Mouse (Mus musculus): Measurements from ENCODE around the gene Zfp319. TPM values are rescaled to one million over a fixed set of nuclear protein-coding genes. Genes with fewer than 3 reads are reported as not detected.

Gene Zfp319
- polyA plus RNA-seq, 1 experiment, result 7.4 TPM

DNA sequence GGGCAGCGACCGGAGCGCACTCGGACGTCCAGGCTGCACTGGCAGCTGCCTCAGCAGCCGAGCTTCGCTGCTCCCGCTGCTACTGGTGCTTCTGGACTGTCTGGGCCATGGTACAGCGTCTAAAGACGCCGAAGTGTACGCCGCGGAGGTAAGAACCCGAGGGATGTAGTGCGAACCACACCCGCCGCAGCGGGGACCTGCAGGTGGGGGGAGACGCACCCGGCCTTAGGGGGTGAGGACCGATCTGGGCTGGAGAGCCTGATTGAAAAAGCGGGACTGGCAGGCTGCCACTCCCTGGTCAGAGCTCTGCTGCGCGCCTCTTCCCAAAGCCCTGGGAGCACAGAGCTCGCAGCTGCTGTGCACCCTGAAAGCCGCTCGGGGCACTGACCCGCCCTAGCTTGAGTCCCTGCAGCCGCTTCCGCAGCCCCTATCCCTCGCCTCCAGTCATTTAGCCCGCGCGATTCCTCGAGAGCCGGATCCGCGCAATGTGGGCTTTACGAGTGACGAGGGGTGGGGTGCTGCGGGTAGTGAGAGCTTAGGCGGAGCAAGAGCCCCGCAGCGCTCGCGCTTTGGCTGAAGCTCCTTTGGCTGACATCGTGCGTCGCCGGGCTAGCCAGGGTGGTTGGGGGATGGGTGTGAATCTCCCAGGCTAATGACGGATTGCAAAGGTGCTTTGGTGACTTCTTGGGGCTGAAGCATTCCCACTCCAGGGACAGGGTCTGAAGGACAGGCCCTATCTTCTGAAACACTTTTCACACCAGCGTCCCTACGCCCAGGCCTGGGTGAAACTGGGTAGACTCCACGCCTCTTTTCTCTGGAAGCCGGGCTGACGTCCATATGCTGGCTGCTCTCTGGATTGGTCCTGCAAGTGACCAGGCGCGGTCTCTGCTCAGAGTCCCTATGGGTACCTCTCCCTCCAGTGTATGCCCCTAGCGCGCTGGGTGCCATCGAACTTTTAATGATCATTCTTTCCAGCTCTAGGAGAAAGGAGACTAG, 21.4 kb upstream of the Zfp319 start:
- peak overlapping the region; percentile 71 for H3K4me2 ChIP-seq (ENCODE audit: low read depth)
- H3ac ChIP-seq (ENCODE audit: control insufficient read depth, insufficient read length), result peak overlapping the region; percentile 55
- no peaks in the 10 kb centered on the region for H3K27me3 ChIP-seq (ENCODE audit: control insufficient read depth, insufficient read depth, insufficient read length)
- peak overlapping the region; percentile 49 for H3K4me3 ChIP-seq
- H3K36me3 ChIP-seq (ENCODE audit: control insufficient read depth, insufficient read depth), result no peaks in the 10 kb centered on the region
- TF ChIP-seq POLR2A (IDR thresholded peaks at IDR 0.05; ENCODE audit: insufficient read length, low read depth) (peak; percentile 21), USF1 (IDR thresholded peaks at IDR 0.05; ENCODE audit: low read depth) (no peak), TCF3 (IDR thresholded peaks at IDR 0.05; ENCODE audit: insufficient read length, low read depth) (no peak), MYOD1 (IDR thresholded peaks at IDR 0.05; ENCODE audit: control insufficient read depth in 1 of 3, insufficient read length in 2 of 3, low read depth in 2 of 3) (peak in 2 of 3 experiments; percentile 21 to 53), MYOG (IDR thresholded peaks at IDR 0.05; ENCODE audit: control insufficient read depth in 1 of 3, insufficient read depth in 1 of 3, insufficient read length in 2 of 3, low read depth in 2 of 3) (peak in 2 of 3 experiments; percentile 55 to 77)
- peaks cover 12% of the 10 kb centered on the region for H3K79me2 ChIP-seq (ENCODE audit: control insufficient read depth, insufficient read depth)

GRCm38 (mm10) chr8:95352151-95352870, 20.6 kb upstream of the Zfp319 start, which contains the start of gene Mmp15:
TSS of gene Mmp15 (plus strand) at chr8:95352268.
- Histone ChIP-seq H3ac (ENCODE audit: control insufficient read depth, insufficient read length) (peak within 1 kb of the TSS; percentile 55), H3K27me3 (ENCODE audit: control insufficient read depth, insufficient read depth, insufficient read length) (no peaks in the 10 kb centered on the region), H3K4me2 (ENCODE audit: low read depth) (peak within 1 kb of the TSS; percentile 71), H3K36me3 (ENCODE audit: control insufficient read depth, insufficient read depth) (no peaks in the 10 kb centered on the region), H3K4me3 (peak within 1 kb of the TSS; percentile 49), H3K79me2 (ENCODE audit: control insufficient read depth, insufficient read depth) (peaks cover 9% of the 10 kb centered on the region)
- no peak for TF ChIP-seq TCF3 (IDR thresholded peaks at IDR 0.05; ENCODE audit: insufficient read length, low read depth)
- peak in 1 of 3 experiments; percentile 26 for TF ChIP-seq MYOG (IDR thresholded peaks at IDR 0.05; ENCODE audit: control insufficient read depth in 1 of 3, insufficient read depth in 1 of 3, insufficient read length in 2 of 3, low read depth in 2 of 3)
- peak; percentile 64 for TF ChIP-seq POLR2A (IDR thresholded peaks at IDR 0.05; ENCODE audit: insufficient read length, low read depth)
- no peak for TF ChIP-seq TCF12 (IDR thresholded peaks at IDR 0.05; ENCODE audit: insufficient read depth, poor library complexity, severe bottlenecking)
- no peak for TF ChIP-seq MAX (IDR thresholded peaks at IDR 0.05; ENCODE audit: low read depth)
- peak; percentile 33 for TF ChIP-seq POLR2AphosphoS2 (IDR thresholded peaks at IDR 0.05; ENCODE audit: insufficient read length, low read depth)
- TF ChIP-seq MYOD1 (IDR thresholded peaks at IDR 0.05; ENCODE audit: control insufficient read depth in 1 of 3, insufficient read length in 2 of 3, low read depth in 2 of 3), result peak in 1 of 3 experiments; percentile 59
- TF ChIP-seq SRF (IDR thresholded peaks at IDR 0.05; ENCODE audit: control insufficient read depth, insufficient read length, low read depth), result no peak

DNA sequence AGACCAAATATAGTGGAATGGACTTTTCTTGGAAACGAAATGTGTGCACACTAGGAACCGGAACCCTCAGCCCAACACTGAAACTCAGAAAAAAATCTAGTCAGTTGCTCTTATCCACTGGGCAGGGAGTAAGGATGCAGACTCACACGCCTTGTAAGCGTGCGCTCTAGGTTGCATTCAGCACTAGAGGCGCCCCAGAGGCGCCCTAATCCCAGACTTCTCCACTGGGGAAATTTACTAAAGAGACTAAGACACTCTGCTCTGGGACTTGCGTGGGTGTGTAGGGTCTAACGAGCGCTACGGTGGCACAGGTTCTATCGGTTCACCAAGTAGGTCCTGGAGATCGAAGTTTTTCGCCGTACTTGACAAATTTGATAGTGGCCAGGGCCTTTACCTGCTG, 19.7 kb upstream of the Zfp319 start:
- H3K4me2 ChIP-seq (ENCODE audit: low read depth), result peak overlapping the region; percentile 71
- H3K36me3 ChIP-seq (ENCODE audit: control insufficient read depth, insufficient read depth), result no peaks in the 10 kb centered on the region
- peak overlapping the region; percentile 49 for H3K4me3 ChIP-seq
- no peak overlapping the region for H3ac ChIP-seq (ENCODE audit: control insufficient read depth, insufficient read length)
- H3K27me3 ChIP-seq (ENCODE audit: control insufficient read depth, insufficient read depth, insufficient read length), result no peaks in the 10 kb centered on the region
- TF ChIP-seq E2F4 (IDR thresholded peaks at IDR 0.05; ENCODE audit: insufficient read depth) (no peak), MYOD1 (IDR thresholded peaks at IDR 0.05; ENCODE audit: control insufficient read depth in 1 of 3, insufficient read length in 2 of 3, low read depth in 2 of 3) (no peak), POLR2A (IDR thresholded peaks at IDR 0.05; ENCODE audit: insufficient read length, low read depth) (no peak), USF1 (IDR thresholded peaks at IDR 0.05; ENCODE audit: low read depth) (no peak), CEBPB (IDR thresholded peaks at IDR 0.05; ENCODE audit: insufficient read depth, poor library complexity, severe bottlenecking) (no peak), MAX (IDR thresholded peaks at IDR 0.05; ENCODE audit: low read depth) (no peak), MYOG (IDR thresholded peaks at IDR 0.05; ENCODE audit: control insufficient read depth in 1 of 3, insufficient read depth in 1 of 3, insufficient read length in 2 of 3, low read depth in 2 of 3) (no peak), POLR2AphosphoS2 (IDR thresholded peaks at IDR 0.05; ENCODE audit: insufficient read length, low read depth) (no peak), TCF12 (IDR thresholded peaks at IDR 0.05; ENCODE audit: insufficient read depth, poor library complexity, severe bottlenecking) (no peak), TCF3 (IDR thresholded peaks at IDR 0.05; ENCODE audit: insufficient read length, low read depth) (no peak), SRF (IDR thresholded peaks at IDR 0.05; ENCODE audit: control insufficient read depth, insufficient read length, low read depth) (no peak), REST (IDR thresholded peaks at IDR 0.05; ENCODE audit: insufficient read depth, insufficient read length) (no peak)
- peaks cover 9% of the 10 kb centered on the region for H3K79me2 ChIP-seq (ENCODE audit: control insufficient read depth, insufficient read depth)

- TF ChIP-seq POLR2A (IDR thresholded peaks at IDR 0.05; ENCODE audit: insufficient read length, low read depth) (no peak), E2F4 (IDR thresholded peaks at IDR 0.05; ENCODE audit: insufficient read depth) (no peak), MYOD1 (IDR thresholded peaks at IDR 0.05; ENCODE audit: control insufficient read depth in 1 of 3, insufficient read length in 2 of 3, low read depth in 2 of 3) (peak in 1 of 3 experiments; percentile 6), CEBPB (IDR thresholded peaks at IDR 0.05; ENCODE audit: insufficient read depth, poor library complexity, severe bottlenecking) (no peak), MYOG (IDR thresholded peaks at IDR 0.05; ENCODE audit: control insufficient read depth in 1 of 3, insufficient read depth in 1 of 3, insufficient read length in 2 of 3, low read depth in 2 of 3) (peak in 1 of 3 experiments; percentile 42), POLR2AphosphoS2 (IDR thresholded peaks at IDR 0.05; ENCODE audit: insufficient read length, low read depth) (peak; percentile 37)
- Histone ChIP-seq H3K4me2 (ENCODE audit: low read depth) (peak overlapping the region; percentile 35), H3ac (ENCODE audit: control insufficient read depth, insufficient read length) (no peak overlapping the region), H3K36me3 (ENCODE audit: control insufficient read depth, insufficient read depth) (peaks cover 7% of the 10 kb centered on the region), H3K4me3 (no peak overlapping the region), H3K27me3 (ENCODE audit: control insufficient read depth, insufficient read depth, insufficient read length) (no peaks in the 10 kb centered on the region), H3K79me2 (ENCODE audit: control insufficient read depth, insufficient read depth) (peaks cover under 1% of the 10 kb centered on the region)
These were observed 17.3 kb upstream of the Zfp319 start for GRCm38 (mm10) chr8:95348811-95349630.

Data from myocyte (in vitro differentiated cells).